Mouse (Mus musculus) CH12.LX (cell line): ENCODE measurements around the gene Tars. TPM values are rescaled to one million over a fixed set of nuclear protein-coding genes. Genes with fewer than 3 reads are reported as not detected.

Source experiments
- DNase-seq: peaks from one replicate; pipeline ENCODE4 v3.0.0-alpha.2; 2013; ENCODE audit errors: extremely low read depth
- H3K27ac ChIP-seq: 2 replicates; pipeline ENCODE4 v1.5.1; 2012; ENCODE audit warnings: low read depth, mild to moderate bottlenecking, control low read depth, moderate library complexity; ENCODE audit not compliant: insufficient read depth
- H3K27me3 ChIP-seq: replicated peaks from 2 replicates; pipeline ENCODE3; 2012; ENCODE audit warnings: inconsistent platforms
- H3K36me3 ChIP-seq, 2 experiments: replicated peaks in 1 of 2; 2 replicates each; pipeline versions ENCODE3 to v1.6.1; 2012; ENCODE audit warnings: inconsistent platforms in 1 of 2, low read length in 1 of 2, mild to moderate bottlenecking in 1 of 2, mixed read lengths in 1 of 2, moderate library complexity in 1 of 2; ENCODE audit not compliant: control insufficient read depth in 1 of 2, insufficient read depth in 1 of 2
- H3K4me1 ChIP-seq, 2 experiments: 2 replicates each; pipeline ENCODE4 v1.6.1; 2012; ENCODE audit warnings: inconsistent platforms in 1 of 2, moderate library complexity in 1 of 2; ENCODE audit not compliant: insufficient read depth in 2 of 2, control insufficient read depth in 1 of 2
- H3K4me2 ChIP-seq: 2 replicates; pipeline ENCODE4 v1.6.1; 2012; ENCODE audit warnings: low read depth, mild to moderate bottlenecking, control low read depth; ENCODE audit not compliant: poor library complexity, insufficient read depth, severe bottlenecking
- H3K4me3 ChIP-seq, 3 experiments: fragments of 150-350 bp in 1 of 3; sonication (generic) in 1 of 3; replicated peaks in 1 of 3; 2 replicates each; pipeline versions ENCODE3 to v1.5.1; 2011 to 2012; ENCODE audit warnings: low read depth in 2 of 3, low read length in 2 of 3, mild to moderate bottlenecking in 2 of 3, moderate library complexity in 2 of 3, control low read depth in 1 of 3, improper control_type of control experiment in 1 of 3, inconsistent platforms in 1 of 3, mixed read lengths in 1 of 3; ENCODE audit not compliant: poor library complexity in 1 of 3
- H3K79me2 ChIP-seq: replicated peaks from 2 replicates; pipeline ENCODE4 v1.6.1; 2012; ENCODE audit warnings: mild to moderate bottlenecking, moderate library complexity; ENCODE audit not compliant: control insufficient read depth, poor library complexity, insufficient read depth, severe bottlenecking; ENCODE audit errors: extremely low read depth
- H3K9ac ChIP-seq: 2 replicates; pipeline ENCODE4 v1.6.1; 2012; ENCODE audit warnings: low read depth, mild to moderate bottlenecking, control low read depth, moderate library complexity; ENCODE audit not compliant: insufficient read depth
- H3K9me3 ChIP-seq: replicated peaks from 2 replicates; pipeline ENCODE3; 2012; ENCODE audit warnings: low read length, inconsistent platforms, mixed read lengths
- BHLHE40 ChIP-seq: IDR thresholded peaks from 2 replicates; pipeline ENCODE4 v1.6.1; 2011; ENCODE audit warnings: mild to moderate bottlenecking, low read depth, low read length, improper control_type of control experiment
- CHD2 ChIP-seq: IDR thresholded peaks from 2 replicates; pipeline ENCODE4 v1.6.1; 2011; ENCODE audit warnings: low read length, improper control_type of control experiment
- CTCF ChIP-seq, 2 experiments: IDR thresholded peaks in 1 of 2; conservative IDR thresholded peaks in 1 of 2; 2 replicates each; pipeline ENCODE4 v1.5.1; 2011 to 2012; ENCODE audit warnings: low read depth in 2 of 2, low read length in 2 of 2, improper control_type of control experiment in 1 of 2, inconsistent platforms in 1 of 2, mild to moderate bottlenecking in 1 of 2, moderate library complexity in 1 of 2
- HCFC1 ChIP-seq: IDR thresholded peaks from 2 replicates; pipeline ENCODE4 v1.6.1; 2012; ENCODE audit warnings: low read depth, mild to moderate bottlenecking, inconsistent platforms, low read length, improper control_type of control experiment
- IRF4 ChIP-seq: IDR thresholded peaks from 2 replicates; pipeline ENCODE4 v1.6.1; 2014; ENCODE audit warnings: low read depth, mild to moderate bottlenecking, inconsistent platforms, low read length, improper control_type of control experiment
- KAT2A ChIP-seq: IDR thresholded peaks from 2 replicates; pipeline ENCODE4 v1.6.1; 2012; ENCODE audit warnings: low read length, improper control_type of control experiment, inconsistent platforms; ENCODE audit not compliant: insufficient replicate concordance
- MAZ ChIP-seq: IDR thresholded peaks from 2 replicates; pipeline ENCODE4 v1.6.1; 2012; ENCODE audit warnings: low read depth, mild to moderate bottlenecking, inconsistent platforms, low read length, improper control_type of control experiment, moderate library complexity
- MXI1 ChIP-seq: IDR thresholded peaks from 2 replicates; pipeline ENCODE4 v1.6.1; 2011; ENCODE audit warnings: mild to moderate bottlenecking, low read depth, low read length, improper control_type of control experiment
- MYC ChIP-seq: IDR thresholded peaks from 2 replicates; pipeline ENCODE4 v1.6.1; 2011; ENCODE audit warnings: low read depth, mild to moderate bottlenecking, improper control_type of control experiment, low read length
- NELFE ChIP-seq: IDR thresholded peaks from 2 replicates; pipeline ENCODE4 v1.6.1; 2011; ENCODE audit warnings: low read depth, low read length, improper control_type of control experiment
- RAD21 ChIP-seq: IDR thresholded peaks from 2 replicates; pipeline ENCODE4 v1.6.1; 2011; ENCODE audit warnings: low read depth, mild to moderate bottlenecking, low read length, improper control_type of control experiment, moderate library complexity
- SIN3A ChIP-seq: IDR thresholded peaks from 2 replicates; pipeline ENCODE4 v1.6.1; 2012; ENCODE audit warnings: low read length, improper control_type of control experiment, inconsistent platforms
- SMC3 ChIP-seq: IDR thresholded peaks from 2 replicates; pipeline ENCODE4 v1.6.1; 2011; ENCODE audit warnings: low read depth, low read length, improper control_type of control experiment
- TBP ChIP-seq: conservative IDR thresholded peaks from 2 replicates; pipeline ENCODE4 v1.6.1; 2011; ENCODE audit warnings: low read depth, low read length, improper control_type of control experiment
- TCF12 ChIP-seq: IDR thresholded peaks from 2 replicates; pipeline ENCODE4 v1.6.1; 2014; ENCODE audit warnings: low read depth, mild to moderate bottlenecking, inconsistent platforms, low read length, improper control_type of control experiment
- UBTF ChIP-seq: IDR thresholded peaks from 2 replicates; pipeline ENCODE4 v1.6.1; 2012; ENCODE audit warnings: low read depth, mild to moderate bottlenecking, inconsistent platforms, low read length, improper control_type of control experiment, moderate library complexity
- ZC3H11A ChIP-seq: IDR thresholded peaks from 2 replicates; pipeline ENCODE4 v1.6.1; 2012; ENCODE audit warnings: low read depth, mild to moderate bottlenecking, inconsistent platforms, low read length, improper control_type of control experiment
- ZMIZ1 ChIP-seq: IDR thresholded peaks from 2 replicates; pipeline ENCODE4 v1.6.1; 2012; ENCODE audit warnings: low read depth, mild to moderate bottlenecking, inconsistent platforms, low read length, improper control_type of control experiment
- dilution Hi-C: fragments of 300-500 bp; cut with MboI; formaldehyde crosslinking; loops from 2 replicates; pipeline ENCODE4 v1.14.3; 2020; ENCODE audit warnings: low sequenced_read_pairs; ENCODE audit not compliant: extremely low pct_unique_long_range_greater_than_20kb, extremely low pct_ligation_motif_present
- in situ Hi-C: fragments of 300-500 bp; cut with MboI; formaldehyde crosslinking; loops from 3 replicates; pipeline ENCODE4 v1.14.3; 2019; ENCODE audit warnings: low sequenced_read_pairs, low pct_ligation_motif_present, low pct_unique_long_range_greater_than_20kb, mixed read lengths
- polyA plus RNA-seq: library from polyadenylated mRNA; unstranded; fragments of >175 nt; gene quantifications from 2 replicates; pipeline ENCODE4 v1.2.1, GENCODE M21; 2012; ENCODE audit warnings: low read depth; ENCODE audit not compliant: insufficient read length
- total RNA-seq, 2 experiments: library from RNA; depleted of rRNA; stranded (reverse); fragments of 300-350 nt in 1 of 2; fragments of >200 nt in 1 of 2; gene quantifications; 2 replicates each; pipeline ENCODE4 v1.2.3; 2012 to 2014

The Tars gene
- total and polyA plus RNA-seq, 3 experiments: 114 to 217 (median 189) TPM

- peaks cover 3% of the 10 kb centered on the region for H3K27me3 ChIP-seq
- peak overlapping the region; percentile 26; the same call in 1 of the 2 replicates for H3K4me2 ChIP-seq
- H3K9ac ChIP-seq: no peak overlapping the region
- H3K9me3 ChIP-seq: no peaks in the 10 kb centered on the region
- peaks cover 5 to 24% of the 10 kb centered on the region in 2 experiments; a peak in 3 of 4 replicates for H3K4me1 ChIP-seq
- H3K4me3 ChIP-seq: no peak overlapping the region
- dilution Hi-C loops (no loop called here), in situ Hi-C loops (loop anchor here (5.0 kb wide), 1 partner anchor 559 kb away; no protein-coding TSS in a partner anchor)
- H3K79me2 ChIP-seq: no peaks in the 10 kb centered on the region
- peak; percentile 74 for DNase-seq
- peak; percentile 59 to 87 for TF ChIP-seq CTCF (conservative IDR thresholded peaks at IDR 0.05 in 1 of 2, IDR thresholded peaks at IDR 0.05 in 1 of 2; ENCODE audit: low read depth in 2 of 2, low read length in 2 of 2)
- peak; percentile 97 for TF ChIP-seq RAD21
- TF ChIP-seq IRF4: 0 out of 2 replicates have a peak, but pooled peaks have one; percentile 21
- peak; percentile 79 for TF ChIP-seq SMC3
- peak; percentile 45 for TF ChIP-seq ZC3H11A
- no peak for TF ChIP-seq CHD2
- TF ChIP-seq NELFE: no peak
- H3K36me3 ChIP-seq: no peaks in the 10 kb centered on the region
- H3K27ac ChIP-seq: no peak overlapping the region
Observed at GRCm38 (mm10) chr15:11408155-11408826, 8.8 kb upstream of the Tars start.

DNA sequence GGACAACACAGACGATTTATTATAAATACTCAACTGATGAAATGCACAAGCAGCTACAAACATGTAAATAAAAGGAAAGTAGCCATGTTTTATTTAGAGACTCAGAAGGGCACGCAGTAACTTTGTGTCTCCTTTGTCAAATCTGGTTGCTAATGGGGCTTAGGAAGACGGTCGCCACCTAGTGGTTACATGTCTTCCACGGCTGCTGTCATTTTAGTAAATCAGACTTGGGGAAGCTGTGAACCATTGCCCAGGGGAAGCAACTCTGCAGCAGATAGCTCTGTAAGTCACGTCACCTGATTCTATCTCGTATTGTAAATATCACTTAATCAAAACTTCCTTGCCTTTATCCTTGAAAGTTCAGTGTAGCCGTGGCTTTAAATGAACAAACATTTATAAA is 7.9 kb upstream of the Tars start:
- in situ Hi-C loops (loop anchor here (5.0 kb wide), 1 partner anchor 560 kb away; no protein-coding TSS in a partner anchor), dilution Hi-C loops (no loop called here)
- Histone ChIP-seq H3K27ac (no peak overlapping the region), H3K79me2 (no peaks in the 10 kb centered on the region), H3K36me3 (no peaks in the 10 kb centered on the region), H3K9ac (no peak overlapping the region), H3K9me3 (no peaks in the 10 kb centered on the region), H3K27me3 (peaks cover 3% of the 10 kb centered on the region), H3K4me2 (no peak overlapping the region), H3K4me1 (peaks cover 5 to 24% of the 10 kb centered on the region in 2 experiments; a peak in 3 of 4 replicates), H3K4me3 (no peak overlapping the region)
- peak; percentile 39; the same call in 1 of the 2 replicates for TF ChIP-seq BHLHE40
- 0 out of 2 replicates have a peak, but pooled peaks have one; percentile 18 for TF ChIP-seq TCF12
- TF ChIP-seq HCFC1: peak; percentile 29
- no peak; the same call in 1 of the 2 replicates for TF ChIP-seq ZC3H11A
- TF ChIP-seq MYC: peak; percentile 35; the same call in 1 of the 2 replicates
- no peak for TF ChIP-seq ZMIZ1
- peak; percentile 41; the same call in 1 of the 2 replicates for TF ChIP-seq MXI1
- peak; percentile 49 for TF ChIP-seq RAD21
- TF ChIP-seq SMC3: peak; percentile 72
- 0 out of 2 replicates have a peak, but pooled peaks have one; percentile 13 for TF ChIP-seq TBP
- peak; percentile 79 to 89 for TF ChIP-seq CTCF (conservative IDR thresholded peaks at IDR 0.05 in 1 of 2, IDR thresholded peaks at IDR 0.05 in 1 of 2; ENCODE audit: low read depth in 2 of 2, low read length in 2 of 2)
- no peak for TF ChIP-seq UBTF
- no peak for TF ChIP-seq MAZ
- TF ChIP-seq KAT2A: no peak
- TF ChIP-seq SIN3A: 0 out of 2 replicates have a peak, but pooled peaks have one; percentile 7
- DNase-seq: peak; percentile 97
